Mouse (Mus musculus) kidney, postnatal 0 days (tissue): Measurements from ENCODE around the gene Rrp1. TPM values are rescaled to one million over a fixed set of nuclear protein-coding genes. Genes with fewer than 3 reads are reported as not detected.
A peak's percentile ranks its signal among the peaks of the same experiment; 100 is the strongest.

Source experiments
- ATAC-seq: fragments of 200-750 bp; cut with Nextera tagmentation; replicated peaks from 2 replicates; pipeline ENCODE4 v1.8.0; 2017; ENCODE audit warnings: low read depth, moderate number of reproducible peaks, moderate TSS enrichment, moderate library complexity; ENCODE audit not compliant: low FRiP score
- DNase-seq: peaks from one replicate; pipeline ENCODE4 v3.0.0-alpha.2; 2016; ENCODE audit warnings: low spot score
- H3K27ac ChIP-seq: fragments of 300-500 bp; sonication (generic); 2 replicates; pipeline ENCODE4 v1.5.1; 2014; ENCODE audit warnings: mild to moderate bottlenecking
- H3K27me3 ChIP-seq: fragments of 300-500 bp; sonication (generic); 2 replicates; pipeline ENCODE4 v1.6.1; 2014; ENCODE audit warnings: low read length, mixed read lengths; ENCODE audit not compliant: insufficient read depth
- H3K36me3 ChIP-seq: fragments of 300-500 bp; sonication (generic); 2 replicates; pipeline ENCODE4 v1.6.1; 2014; ENCODE audit warnings: low read length, mixed read lengths; ENCODE audit not compliant: insufficient read depth
- H3K4me1 ChIP-seq: fragments of 300-500 bp; sonication (generic); replicated peaks from 2 replicates; pipeline ENCODE4 v1.6.1; 2014; ENCODE audit warnings: antibody characterized with exemption, low read length, mixed read lengths; ENCODE audit not compliant: insufficient read depth
- H3K4me2 ChIP-seq: fragments of 300-500 bp; sonication (generic); 2 replicates; pipeline ENCODE4 v1.6.1; 2014; ENCODE audit warnings: mild to moderate bottlenecking, low read length, moderate library complexity, mixed read lengths
- H3K4me3 ChIP-seq: fragments of 300-500 bp; sonication (generic); replicated peaks from 2 replicates; pipeline ENCODE4 v1.5.1; 2014; ENCODE audit warnings: low read depth, low read length
- H3K9ac ChIP-seq: fragments of 300-500 bp; sonication (generic); 2 replicates; pipeline ENCODE4 v1.6.1; 2014; ENCODE audit warnings: low read depth, low read length
- H3K9me3 ChIP-seq: fragments of 300-500 bp; sonication (generic); replicated peaks from 2 replicates; pipeline ENCODE4 v1.6.1; 2016; ENCODE audit warnings: low read length, inconsistent platforms, mixed read lengths
- CTCF ChIP-seq: IDR thresholded peaks from 2 replicates; pipeline ENCODE4 v1.5.1; 2016; ENCODE audit warnings: antibody characterized with exemption, low read depth, mild to moderate bottlenecking, moderate library complexity
- WGBS: fragments of 180-500 bp; shearing (Covaris S2); extraction: QIAGEN DNeasy Blood & Tissue Kit; methylation state at CpG from one replicate; pipeline ENCODE4 v1.1.7; 2014; 5-methylcytosine and 5-hydroxymethylcytosine counted together
- polyA plus RNA-seq: library from polyadenylated mRNA; unstranded; fragments of >200 nt; fragmentation: Nextera tagmentation; extraction: Ambion mirVana; gene quantifications from 2 replicates; pipeline ENCODE4 v1.2.1, GENCODE M21; 2015

Rrp1 gene
- polyA plus RNA-seq, 1 experiment from 2014 or later: 232 TPM

GRCm38 (mm10) chr10:78440812-78441211 is 28.0 kb upstream of the Rrp1 start:
- H3K36me3 ChIP-seq: peaks cover 29% of the 10 kb centered on the region; the same call in 1 of the 2 replicates
- no peaks in the 10 kb centered on the region for H3K27me3 ChIP-seq
- ATAC-seq (no peak), DNase-seq (peak; percentile 48)
- 71% methylated on average over 9 of the region's 9 CpGs for WGBS
- H3K4me2 ChIP-seq: no peak overlapping the region
- no peak overlapping the region for H3K9ac ChIP-seq
- no peak overlapping the region for H3K27ac ChIP-seq
- peak; percentile 70 for TF ChIP-seq CTCF
- H3K4me1 ChIP-seq: no peaks in the 10 kb centered on the region
- no peak overlapping the region for H3K4me3 ChIP-seq
- H3K9me3 ChIP-seq: no peaks in the 10 kb centered on the region

- Histone ChIP-seq H3K27ac (no peak overlapping the region), H3K9ac (no peak overlapping the region), H3K36me3 (peaks cover 29% of the 10 kb centered on the region; the same call in 1 of the 2 replicates), H3K27me3 (no peaks in the 10 kb centered on the region), H3K4me3 (no peak overlapping the region), H3K4me1 (no peaks in the 10 kb centered on the region), H3K9me3 (no peaks in the 10 kb centered on the region), H3K4me2 (no peak overlapping the region)
- DNase-seq (no peak), ATAC-seq (no peak)
- 83% methylated on average over 7 of the region's 7 CpGs for WGBS
- no peak for TF ChIP-seq CTCF
Observed at GRCm38 (mm10) chr10:78439990-78440389, 27.1 kb upstream of the Rrp1 start.

- H3K36me3 ChIP-seq: peaks cover 27% of the 10 kb centered on the region; the same call in 1 of the 2 replicates
- no peak for DNase-seq
- H3K9me3 ChIP-seq: no peaks in the 10 kb centered on the region
- H3K4me1 ChIP-seq: no peaks in the 10 kb centered on the region
- TF ChIP-seq CTCF: peak; percentile 68
- WGBS: 63% methylated on average over 5 of the region's 5 CpGs
- H3K27ac ChIP-seq: no peak overlapping the region
- H3K4me3 ChIP-seq: no peak overlapping the region
- H3K4me2 ChIP-seq: no peak overlapping the region
- ATAC-seq: no peak; the same call in 1 of the 2 replicates
- no peak overlapping the region for H3K9ac ChIP-seq
- H3K27me3 ChIP-seq: no peaks in the 10 kb centered on the region
Observed at GRCm38 (mm10) chr10:78439550-78439949, 26.7 kb upstream of the Rrp1 start.

GRCm38 (mm10) chr10:78438094-78438493 is 25.3 kb upstream of the Rrp1 start:
- peaks cover 17% of the 10 kb centered on the region; the same call in 1 of the 2 replicates for H3K36me3 ChIP-seq
- H3K27ac ChIP-seq: no peak overlapping the region
- peak; percentile 95 for TF ChIP-seq CTCF
- 10% methylated on average over 5 of the region's 5 CpGs for WGBS
- H3K9me3 ChIP-seq: no peaks in the 10 kb centered on the region
- no peaks in the 10 kb centered on the region for H3K4me1 ChIP-seq
- no peak for ATAC-seq
- no peaks in the 10 kb centered on the region for H3K27me3 ChIP-seq
- no peak overlapping the region for H3K4me2 ChIP-seq
- DNase-seq: peak; percentile 64
- H3K9ac ChIP-seq: no peak overlapping the region
- H3K4me3 ChIP-seq: no peak overlapping the region

- H3K27me3 ChIP-seq: no peaks in the 10 kb centered on the region
- H3K4me2 ChIP-seq: no peak overlapping the region
- no peaks in the 10 kb centered on the region for H3K9me3 ChIP-seq
- DNase-seq (no peak), ATAC-seq (no peak)
- no peak for TF ChIP-seq CTCF
- no peak overlapping the region for H3K9ac ChIP-seq
- H3K27ac ChIP-seq: no peak overlapping the region
- no peaks in the 10 kb centered on the region for H3K4me1 ChIP-seq
- H3K36me3 ChIP-seq: 0 out of 2 replicates have a peak, but pooled peaks cover 6% of the 10 kb centered on the region
- no peak overlapping the region for H3K4me3 ChIP-seq
- WGBS: 62% methylated on average over 3 of the region's 3 CpGs
Observed at GRCm38 (mm10) chr10:78432853-78433252, 20.0 kb upstream of the Rrp1 start.

GRCm38 (mm10) chr10:78429776-78430175 is 16.9 kb upstream of the Rrp1 start:
- 92% methylated on average over 2 of the region's 2 CpGs for WGBS

GRCm38 (mm10) chr10:78429180-78429579 is 16.3 kb upstream of the Rrp1 start:
- Histone ChIP-seq H3K27ac (no peak overlapping the region), H3K4me3 (no peak overlapping the region), H3K4me1 (no peaks in the 10 kb centered on the region), H3K9me3 (no peaks in the 10 kb centered on the region), H3K36me3 (0 out of 2 replicates have a peak, but pooled peaks cover 6% of the 10 kb centered on the region), H3K4me2 (no peak overlapping the region), H3K9ac (no peak overlapping the region), H3K27me3 (no peaks in the 10 kb centered on the region)
- WGBS: 89% methylated on average over 5 of the region's 5 CpGs
- ATAC-seq: no peak
- no peak for DNase-seq
- TF ChIP-seq CTCF: no peak

More at GRCm38 (mm10) chr10:78429776-78430175, 16.9 kb upstream of the Rrp1 start:
- no peaks in the 10 kb centered on the region for H3K27me3 ChIP-seq
- H3K36me3 ChIP-seq: 0 out of 2 replicates have a peak, but pooled peaks cover 6% of the 10 kb centered on the region
- H3K27ac ChIP-seq: no peak overlapping the region
- TF ChIP-seq CTCF: no peak
- no peaks in the 10 kb centered on the region for H3K9me3 ChIP-seq
- DNase-seq: no peak
- H3K4me3 ChIP-seq: no peak overlapping the region
- no peak for ATAC-seq
- no peak overlapping the region for H3K4me2 ChIP-seq
- H3K9ac ChIP-seq: no peak overlapping the region
- H3K4me1 ChIP-seq: no peaks in the 10 kb centered on the region
